Mouse (Mus musculus) C2C12 (cell line): Measurements from ENCODE around the gene Runx3.

Experiments
- CEBPB ChIP-seq: IDR thresholded peaks from one replicate; pipeline ENCODE4 v1.6.1; 2011; ENCODE audit warnings: low read depth, mild to moderate bottlenecking, control low read depth, moderate library complexity
- CTCF ChIP-seq: IDR thresholded peaks from one replicate; pipeline ENCODE4 v1.5.1; 2011; ENCODE audit not compliant: control insufficient read depth, insufficient read depth, insufficient read length
- MYOG ChIP-seq: IDR thresholded peaks from one replicate; pipeline ENCODE4 v1.6.1; 2011; ENCODE audit not compliant: control insufficient read depth, insufficient read length; ENCODE audit errors: extremely low read depth

- TF ChIP-seq CTCF, result no peak
- TF ChIP-seq MYOG, result no peak
- no peak for TF ChIP-seq CEBPB
Measured at GRCm38 (mm10) chr4:135192841-135193240, 72.4 kb downstream of the Runx3 start.
